Mouse (Mus musculus): ENCODE measurements around the gene Dchs1. TPM values are rescaled to one million over a fixed set of nuclear protein-coding genes. Genes with fewer than 3 reads are reported as not detected.
"Not testable (repeated sequence)": the region's sequence is repeated elsewhere in the genome, so short reads cannot be mapped to it uniquely, and the experiment has no call there.

Gene Dchs1
- polyA plus RNA-seq, 1 experiment from 2014 or later, result 5.9 TPM

DNA sequence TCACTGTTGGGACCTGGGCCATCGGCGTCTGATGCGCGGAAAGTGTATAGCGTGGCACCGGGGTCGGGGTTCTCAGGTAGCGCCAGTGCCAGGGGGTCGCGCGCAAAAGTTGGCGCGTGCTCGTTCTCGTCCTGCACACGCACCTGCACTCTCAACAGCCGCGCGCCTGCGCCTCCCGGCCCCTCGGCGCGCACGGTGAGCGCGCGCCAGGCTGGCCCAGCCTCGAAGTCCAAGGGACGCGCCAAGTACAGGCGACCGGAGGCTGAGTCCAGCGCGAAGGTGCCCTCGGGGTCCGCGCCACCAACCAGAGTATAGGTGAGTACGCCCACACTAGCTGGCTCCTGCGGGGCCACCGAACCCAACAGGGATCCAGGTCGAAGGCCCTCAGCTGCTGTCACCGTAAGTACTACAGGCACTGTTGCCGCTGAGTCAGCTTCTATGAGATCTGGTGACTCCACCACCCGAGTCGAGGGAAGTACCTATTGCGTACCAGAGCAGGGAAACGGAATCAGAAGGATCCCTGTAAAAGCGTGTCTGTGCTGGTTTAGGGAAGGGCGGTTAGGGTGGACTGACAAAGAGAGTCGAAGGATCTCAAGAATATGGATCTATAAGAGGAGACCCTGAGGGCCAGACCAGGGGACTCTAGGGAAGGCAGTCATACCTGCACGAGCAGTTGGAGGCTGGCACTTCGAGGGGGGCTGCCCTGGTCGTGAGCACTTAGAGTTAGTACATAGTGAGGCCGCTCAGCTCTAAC is 24.8 kb downstream of the Dchs1 start:
- H3K27ac ChIP-seq (replicated peaks), result no peak overlapping the region
- H3K9me3 ChIP-seq, result no peaks in the 10 kb centered on the region
- H3K4me2 ChIP-seq, result peak overlapping the region; percentile 78
- peak overlapping the region; percentile 44; the same call in 1 of the 2 replicates for H3K9ac ChIP-seq
- peaks cover 80% of the 10 kb centered on the region for H3K36me3 ChIP-seq
- peaks cover 13% of the 10 kb centered on the region for H3K4me1 ChIP-seq
- WGBS, result 24% methylated on average over 55 of the region's 55 CpGs
- peaks cover 44% of the 10 kb centered on the region for H3K27me3 ChIP-seq (replicated peaks)
- ATAC-seq (ENCODE audit: extremely low read depth, insufficient number of reproducible peaks, low FRiP score, low TSS enrichment), result no peak
- H3K4me3 ChIP-seq, result peak overlapping the region; percentile 47

DNA sequence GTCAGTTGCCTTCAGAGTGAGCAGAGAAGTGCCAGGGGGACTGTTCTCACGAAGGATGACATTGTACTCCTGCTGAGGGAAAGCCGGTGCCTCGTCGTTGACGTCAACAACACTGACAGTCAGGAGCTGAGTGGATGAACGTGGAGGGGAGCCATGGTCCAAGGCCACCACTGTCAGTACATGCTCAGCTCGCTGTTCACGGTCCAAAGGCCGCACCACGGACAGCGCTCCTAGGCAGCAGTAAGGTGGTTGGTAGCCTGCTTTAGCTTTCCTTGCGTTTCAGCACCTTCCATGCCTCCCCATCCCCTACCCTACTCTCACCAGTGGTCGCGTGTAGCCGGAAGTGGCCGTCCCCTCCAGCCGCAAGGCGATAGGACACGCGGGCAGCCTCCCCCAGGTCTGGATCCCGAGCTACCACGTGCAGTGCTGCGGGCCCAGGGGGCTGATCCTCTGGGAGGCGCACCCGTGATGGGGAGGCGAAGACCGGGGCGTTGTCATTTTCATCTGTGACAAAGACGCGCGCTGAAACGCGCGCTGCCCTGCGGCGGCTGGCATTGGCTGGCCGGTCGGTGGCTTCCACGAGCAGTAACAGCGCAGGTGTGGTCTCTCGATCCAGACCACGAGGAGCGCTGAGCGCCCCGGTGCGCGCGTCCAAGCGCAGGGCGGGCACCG is 25.5 kb downstream of the Dchs1 start:
- 0 out of 2 replicates have a peak, but pooled peaks have one; percentile 19 for ATAC-seq (ENCODE audit: extremely low read depth, insufficient number of reproducible peaks, low FRiP score, low TSS enrichment)
- H3K4me3 ChIP-seq, result peak overlapping the region; percentile 47
- peaks cover 44% of the 10 kb centered on the region for H3K27me3 ChIP-seq (replicated peaks)
- H3K9ac ChIP-seq, result peak overlapping the region; percentile 44; the same call in 1 of the 2 replicates
- peak overlapping the region; percentile 78 for H3K4me2 ChIP-seq
- H3K4me1 ChIP-seq, result peaks cover 7% of the 10 kb centered on the region; the same call in 1 of the 2 replicates
- H3K9me3 ChIP-seq, result no peaks in the 10 kb centered on the region
- H3K36me3 ChIP-seq, result peaks cover 88% of the 10 kb centered on the region
- no peak overlapping the region for H3K27ac ChIP-seq (replicated peaks)
- 23% methylated on average over 51 of the region's 51 CpGs for WGBS

DNA sequence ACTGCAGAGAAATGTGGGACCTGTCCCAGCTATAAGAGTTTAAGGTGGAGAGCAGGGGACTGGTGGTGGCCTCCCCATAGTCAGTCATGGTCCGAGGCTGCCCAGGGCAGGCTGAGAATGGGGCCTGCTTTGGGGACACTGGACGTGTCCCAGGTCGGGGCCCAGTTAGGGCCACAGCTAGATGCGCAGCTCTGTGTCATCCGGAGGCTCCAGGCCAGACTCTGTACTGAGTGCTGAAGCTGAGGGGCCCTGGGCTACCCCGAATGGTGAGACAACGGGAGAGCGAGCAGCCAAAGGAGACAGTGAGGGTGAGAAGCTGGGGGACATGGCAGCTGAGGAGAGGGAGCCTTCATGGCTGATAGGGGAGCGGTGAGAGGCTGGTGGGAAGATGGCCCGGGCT is 34.2 kb downstream of the Dchs1 start:
- ATAC-seq (ENCODE audit: extremely low read depth, insufficient number of reproducible peaks, low FRiP score, low TSS enrichment), result no peak
- Histone ChIP-seq H3K4me1 (peaks cover 17% of the 10 kb centered on the region), H3K9ac (no peak overlapping the region), H3K4me3 (no peak overlapping the region), H3K4me2 (no peak overlapping the region), H3K27me3 (replicated peaks) (no peaks in the 10 kb centered on the region), H3K36me3 (peaks cover 69% of the 10 kb centered on the region), H3K9me3 (no peaks in the 10 kb centered on the region), H3K27ac (replicated peaks) (no peak overlapping the region)
- WGBS, result 85% methylated on average over 10 of the region's 10 CpGs

DNA sequence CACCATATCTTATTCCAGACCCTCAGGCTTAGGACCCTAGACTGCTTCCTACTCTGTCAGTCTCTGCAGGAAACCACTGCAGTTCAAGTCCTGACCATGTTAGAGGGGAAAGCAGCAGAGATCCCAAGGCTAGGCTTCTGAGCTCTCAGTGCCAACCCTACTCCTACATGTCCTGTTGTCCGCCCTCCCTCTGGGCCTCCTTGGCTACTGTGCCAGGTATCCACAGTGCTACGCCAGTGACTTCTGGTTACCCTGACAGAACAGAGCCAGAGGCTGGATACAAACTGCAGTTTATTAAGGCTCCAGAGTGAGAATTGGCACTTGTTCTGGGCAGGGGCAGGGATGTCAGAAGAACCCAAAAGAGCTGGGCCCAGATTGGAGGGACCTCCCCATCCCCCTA is 34.7 kb downstream of the Dchs1 start:
- H3K27ac ChIP-seq (replicated peaks), result no peak overlapping the region
- H3K27me3 ChIP-seq (replicated peaks), result no peaks in the 10 kb centered on the region
- WGBS, result 76% methylated on average over 2 of the region's 2 CpGs
- no peak overlapping the region for H3K4me3 ChIP-seq
- H3K4me2 ChIP-seq, result no peak overlapping the region
- H3K9me3 ChIP-seq, result no peaks in the 10 kb centered on the region
- ATAC-seq (ENCODE audit: extremely low read depth, insufficient number of reproducible peaks, low FRiP score, low TSS enrichment), result no peak
- H3K4me1 ChIP-seq, result peaks cover 17% of the 10 kb centered on the region
- H3K36me3 ChIP-seq, result peaks cover 69% of the 10 kb centered on the region
- no peak overlapping the region for H3K9ac ChIP-seq

DNA sequence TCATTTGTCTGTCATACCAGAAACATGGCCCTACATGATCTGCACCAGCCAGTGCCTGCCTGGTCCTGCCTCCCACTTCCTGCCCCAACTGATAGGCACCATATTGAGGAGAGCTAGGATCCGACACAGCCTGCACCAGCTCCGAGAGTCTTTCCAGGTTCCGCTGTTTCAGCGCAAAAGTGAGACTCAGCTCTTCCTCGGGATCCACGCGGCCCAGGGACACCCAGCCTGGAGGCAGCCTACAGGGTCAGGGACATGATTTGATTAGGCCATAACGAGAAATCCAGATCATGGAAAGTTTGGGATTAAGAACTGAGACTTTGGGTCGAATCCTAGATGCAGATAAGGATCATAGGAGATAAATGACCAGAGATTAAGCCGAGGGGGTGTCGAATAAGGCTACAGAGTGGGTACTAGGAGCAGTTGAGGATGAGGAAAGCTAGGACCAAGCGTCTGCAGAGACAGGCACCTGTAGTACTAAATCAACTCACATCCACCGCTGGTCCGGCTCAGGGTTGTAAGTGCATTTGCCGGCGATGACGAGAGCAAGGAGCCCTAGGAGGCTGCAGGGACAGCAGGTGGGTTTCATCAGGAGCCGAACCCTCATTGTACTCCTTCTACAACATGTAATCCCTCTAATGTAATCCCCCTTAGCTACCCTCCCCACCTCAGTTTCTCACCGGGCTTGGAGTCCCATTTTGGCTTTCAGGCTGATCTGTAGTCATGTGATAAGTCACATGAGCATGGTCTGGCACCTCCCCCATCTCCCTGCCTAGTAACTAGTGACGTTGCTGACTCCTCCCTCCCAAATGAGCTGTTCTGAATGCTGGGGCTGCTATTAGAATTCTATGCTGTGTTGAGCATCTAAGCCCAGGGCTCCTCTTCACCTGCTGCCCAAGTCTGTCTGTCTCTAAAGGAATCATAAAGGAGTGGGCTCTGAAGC is 35.7 kb downstream of the Dchs1 start, which contains the start of gene Tpp1:
Tpp1 (minus strand) TSS at position 745 of the 943 bp plus-strand sequence.
- H3K36me3 ChIP-seq, result peaks cover 69% of the 10 kb centered on the region
- 16% methylated on average over 20 of the region's 20 CpGs for WGBS
- no peaks in the 10 kb centered on the region for H3K27me3 ChIP-seq (replicated peaks)
- ATAC-seq (ENCODE audit: extremely low read depth, insufficient number of reproducible peaks, low FRiP score, low TSS enrichment), result peak; percentile 90
- peak within 1 kb of the TSS; percentile 84 for H3K9ac ChIP-seq
- H3K4me1 ChIP-seq, result peaks cover 17% of the 10 kb centered on the region
- peak within 1 kb of the TSS; percentile 67 for H3K4me3 ChIP-seq
- H3K4me2 ChIP-seq, result peak within 1 kb of the TSS; percentile 79
- peak within 1 kb of the TSS; percentile 25; the same call in 1 of the 2 replicates for H3K27ac ChIP-seq (replicated peaks)
- no peaks in the 10 kb centered on the region for H3K9me3 ChIP-seq

DNA sequence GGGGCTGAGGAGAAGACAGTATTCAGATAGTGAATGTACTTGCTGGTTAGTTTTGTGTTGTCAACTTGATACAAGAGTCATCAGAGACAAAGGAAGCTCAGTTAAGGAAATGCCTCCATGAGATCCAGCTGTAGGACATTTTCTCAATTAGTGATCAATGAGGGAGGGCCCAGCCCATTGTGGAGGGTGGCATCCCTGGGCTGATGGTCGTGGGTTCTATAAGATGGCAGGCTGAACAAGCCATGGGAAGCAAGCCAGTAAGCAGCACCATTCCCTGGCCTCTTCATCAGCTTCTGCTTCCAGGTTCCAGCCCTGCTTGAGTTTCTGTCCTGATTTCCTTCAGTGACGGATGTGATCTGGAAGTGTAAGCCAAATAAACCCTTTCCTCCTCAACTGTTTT is 39.7 kb downstream of the Dchs1 start:
- Histone ChIP-seq H3K36me3 (peaks cover 47% of the 10 kb centered on the region), H3K4me3 (no peak overlapping the region), H3K4me2 (no peak overlapping the region), H3K27ac (replicated peaks) (no peak overlapping the region), H3K27me3 (replicated peaks) (no peaks in the 10 kb centered on the region), H3K9ac (no peak overlapping the region), H3K9me3 (no peaks in the 10 kb centered on the region), H3K4me1 (peaks cover 32% of the 10 kb centered on the region)
- WGBS, result 83% methylated on average over 2 of the region's 2 CpGs
- no peak for ATAC-seq (ENCODE audit: extremely low read depth, insufficient number of reproducible peaks, low FRiP score, low TSS enrichment)

DNA sequence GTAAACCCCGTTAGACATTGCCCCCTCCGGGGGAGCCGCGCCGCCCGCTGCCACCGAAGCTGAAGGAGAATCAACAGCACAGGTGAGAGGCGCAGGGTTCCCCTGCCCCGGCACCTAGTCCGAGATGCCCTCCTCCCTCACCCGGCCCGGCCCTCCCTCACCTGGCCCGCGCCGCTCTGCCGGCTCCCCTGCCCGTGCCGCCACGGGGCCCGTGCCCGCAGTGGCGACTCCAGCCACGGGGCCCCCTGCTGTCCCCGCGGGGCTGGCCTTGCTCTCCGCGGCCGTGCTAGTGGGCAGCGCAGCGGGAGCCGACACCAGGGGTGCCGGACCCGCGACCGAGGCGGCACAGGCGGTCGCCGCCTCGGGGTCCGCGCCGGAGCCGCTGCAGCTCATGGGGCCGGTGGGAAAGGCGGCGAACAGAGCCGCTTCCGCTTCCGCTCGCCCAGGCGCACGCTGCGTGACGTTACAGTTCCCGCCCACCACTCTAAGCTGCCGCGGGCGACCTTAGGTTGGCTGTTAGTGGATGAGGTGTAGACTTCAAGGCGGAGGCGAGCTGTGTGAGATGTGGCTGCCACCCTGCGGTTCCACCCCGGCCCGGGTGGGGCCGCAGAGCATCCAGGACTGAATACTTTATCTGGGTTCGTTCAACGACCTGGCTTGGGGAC is 43.4 kb downstream of the Dchs1 start, which contains the start of gene Taf10:
Taf10 (minus strand) TSS at position 436 of the 665 bp plus-strand sequence.
- peak within 1 kb of the TSS; percentile 83 for H3K27ac ChIP-seq (replicated peaks)
- peak; percentile 86 for ATAC-seq (ENCODE audit: extremely low read depth, insufficient number of reproducible peaks, low FRiP score, low TSS enrichment)
- no peaks in the 10 kb centered on the region for H3K27me3 ChIP-seq (replicated peaks)
- peak within 1 kb of the TSS; percentile 85 for H3K4me2 ChIP-seq
- no peaks in the 10 kb centered on the region for H3K9me3 ChIP-seq
- peak within 1 kb of the TSS; percentile 98 for H3K9ac ChIP-seq
- peaks cover 71% of the 10 kb centered on the region for H3K36me3 ChIP-seq
- peak within 1 kb of the TSS; percentile 92 for H3K4me3 ChIP-seq
- under 1% methylated on average over 61 of the region's 67 CpGs for WGBS
- H3K4me1 ChIP-seq, result peaks cover 26% of the 10 kb centered on the region

DNA sequence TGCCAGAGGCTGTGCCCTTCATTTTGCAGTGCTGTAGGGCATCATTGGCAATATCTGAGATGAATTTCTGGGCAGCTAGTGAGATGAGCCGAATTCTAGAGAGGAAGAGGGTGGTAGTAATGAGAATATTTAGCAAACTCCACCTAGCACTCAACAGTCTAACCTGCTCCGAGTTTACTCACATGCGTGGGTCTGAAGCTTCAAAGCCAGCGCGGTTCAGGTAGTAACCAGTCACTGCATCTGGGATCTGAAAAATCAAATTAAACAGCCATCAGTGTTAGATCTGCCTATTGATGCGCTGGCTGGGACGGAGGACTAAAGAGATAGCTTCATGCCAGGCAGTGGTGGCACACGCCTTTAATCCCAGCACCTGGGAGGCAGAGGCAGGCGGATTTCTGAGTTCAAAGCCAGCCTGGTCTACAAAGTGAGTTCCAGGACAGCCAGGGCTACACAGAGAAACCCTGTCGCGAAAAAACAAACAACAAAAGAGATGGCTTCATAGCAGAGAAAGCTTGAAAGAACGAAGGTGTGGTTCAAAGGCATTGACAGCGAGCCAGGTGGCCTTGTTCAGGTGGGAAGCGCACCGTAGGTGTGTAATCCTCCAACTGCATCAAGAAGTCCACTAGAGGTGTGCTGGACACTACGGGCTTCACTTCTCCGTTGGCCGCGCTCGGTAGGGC is 44.1 kb downstream of the Dchs1 start:
- Histone ChIP-seq H3K4me2 (peak overlapping the region; percentile 85), H3K4me1 (peaks cover 31% of the 10 kb centered on the region), H3K9ac (peak overlapping the region; percentile 98), H3K36me3 (peaks cover 64% of the 10 kb centered on the region), H3K27ac (replicated peaks) (peak overlapping the region; percentile 83), H3K4me3 (peak overlapping the region; percentile 92)
- 31% methylated on average over 20 of the region's 20 CpGs for WGBS
- not testable (repeated sequence) for ATAC-seq (ENCODE audit: extremely low read depth, insufficient number of reproducible peaks, low FRiP score, low TSS enrichment); H3K9me3 ChIP-seq; H3K27me3 ChIP-seq (replicated peaks)

DNA sequence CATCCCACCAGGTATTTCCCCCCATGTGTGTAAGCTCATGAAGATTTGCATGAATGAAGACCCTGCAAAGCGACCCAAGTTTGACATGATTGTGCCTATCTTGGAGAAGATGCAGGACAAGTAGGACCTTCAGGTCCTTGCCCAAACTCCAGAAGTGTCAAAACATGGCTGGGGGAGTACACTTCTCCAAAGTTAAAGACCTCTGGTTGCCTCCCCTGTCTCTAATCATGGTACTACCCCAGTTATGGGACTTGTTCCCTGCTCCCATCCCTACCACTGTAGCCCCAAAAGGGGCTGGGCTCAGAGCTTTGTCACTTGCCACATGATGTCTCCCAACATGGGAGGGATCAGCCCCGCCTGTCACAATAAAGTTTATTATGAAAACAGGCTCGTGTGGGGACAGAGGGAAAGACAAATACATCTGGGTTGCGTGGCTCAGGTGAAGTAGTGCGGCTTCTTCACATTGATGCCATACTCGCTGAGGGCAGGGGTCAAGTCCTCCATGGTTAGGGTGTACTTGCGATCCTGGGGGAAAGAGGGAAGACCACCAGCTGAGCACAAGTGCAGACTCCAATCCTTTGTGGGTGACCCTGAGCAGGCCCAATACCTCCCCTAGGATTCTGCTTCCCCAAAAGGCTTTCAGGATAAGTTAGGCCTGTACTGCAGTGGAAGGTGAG is 44.8 kb downstream of the Dchs1 start:
- peaks cover 38% of the 10 kb centered on the region for H3K4me1 ChIP-seq
- H3K9ac ChIP-seq, result peak overlapping the region; percentile 98
- peak overlapping the region; percentile 85 for H3K4me2 ChIP-seq
- 77% methylated on average over 7 of the region's 7 CpGs for WGBS
- H3K27ac ChIP-seq (replicated peaks), result 0 out of 2 replicates have a peak overlapping the region, but pooled peaks have one; percentile 83
- not testable (repeated sequence) for H3K9me3 ChIP-seq; ATAC-seq (ENCODE audit: extremely low read depth, insufficient number of reproducible peaks, low FRiP score, low TSS enrichment); H3K27me3 ChIP-seq (replicated peaks)
- H3K4me3 ChIP-seq, result peak overlapping the region; percentile 92
- H3K36me3 ChIP-seq, result peaks cover 57% of the 10 kb centered on the region

DNA sequence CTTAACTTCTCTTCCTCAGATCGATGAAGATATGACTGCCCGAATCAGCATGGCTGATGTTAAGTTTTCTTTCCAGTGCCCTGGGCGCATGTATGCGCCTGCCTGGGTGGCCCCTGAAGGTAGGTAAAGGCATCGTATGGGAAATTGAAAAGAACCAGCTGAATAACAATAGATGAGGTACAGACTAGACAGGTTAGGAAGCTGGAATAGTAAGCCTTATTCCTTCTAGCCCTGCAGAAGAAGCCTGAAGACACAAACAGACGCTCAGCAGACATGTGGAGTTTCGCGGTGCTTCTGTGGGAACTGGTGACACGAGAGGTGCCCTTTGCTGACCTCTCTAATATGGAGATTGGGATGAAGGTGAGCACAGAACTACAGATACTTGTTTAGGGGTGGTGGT is 45.5 kb downstream of the Dchs1 start:
- peaks cover 41% of the 10 kb centered on the region for H3K4me1 ChIP-seq
- H3K27ac ChIP-seq (replicated peaks), result no peak overlapping the region
- H3K9ac ChIP-seq, result no peak overlapping the region
- H3K27me3 ChIP-seq (replicated peaks), result no peaks in the 10 kb centered on the region
- 86% methylated on average over 9 of the region's 9 CpGs for WGBS
- H3K4me3 ChIP-seq, result no peak overlapping the region
- H3K36me3 ChIP-seq, result peaks cover 50% of the 10 kb centered on the region
- no peak overlapping the region for H3K4me2 ChIP-seq
- H3K9me3 ChIP-seq, result no peaks in the 10 kb centered on the region
- ATAC-seq (ENCODE audit: extremely low read depth, insufficient number of reproducible peaks, low FRiP score, low TSS enrichment), result no peak
